In genomic region chr11:114852311-114853173, GRCm38 (mm10) we compare ENCODE assay signal across 8 mouse cellular contexts. TPM values are rescaled to one million over a fixed set of nuclear protein-coding genes. Genes with fewer than 3 reads are reported as not detected.
A peak's percentile ranks its signal among the peaks of the same experiment; 100 is the strongest.
DNase-seq lines count a peak whose midpoint lies in the region; ATAC-seq lines count a peak whose summit lies in the region.

No protein-coding gene starts in this region.

- no peaks in the 10 kb centered on the region for H3K9me3 ChIP-seq in heart, embryonic 14.5 days (ENCODE audit: control insufficient read depth, low read length)
- no peaks in the 10 kb centered on the region for H3K9me3 ChIP-seq in liver, embryonic 12.5 days (replicated peaks)
- no peaks in the 10 kb centered on the region for H3K9me3 ChIP-seq in neural tube, embryonic 12.5 days

- peak overlapping the region; percentile 78 for H3K9ac ChIP-seq in heart, embryonic 14.5 days (ENCODE audit: low read length)
- peak overlapping the region; percentile 59 for H3K9ac ChIP-seq in liver, embryonic 12.5 days
- peak overlapping the region; percentile 61 for H3K9ac ChIP-seq in neural tube, embryonic 12.5 days

- peak overlapping the region; percentile 80 to 83 for H3K27ac ChIP-seq in heart, embryonic 14.5 days (replicated peaks in 1 of 2; ENCODE audit: control insufficient read depth in 1 of 2, insufficient read depth in 1 of 2, low read depth in 2 of 2, low read length in 2 of 2)
- peak overlapping the region; percentile 73 for H3K27ac ChIP-seq in liver, embryonic 12.5 days
- H3K27ac ChIP-seq in neural tube, embryonic 12.5 days, result no peak overlapping the region

- ATAC-seq in frontal cortex, adult (ENCODE audit: low TSS enrichment), result peak; percentile 47; the same call in 1 of the 2 replicates
- no peak for ATAC-seq in heart, embryonic 14.5 days (ENCODE audit: insufficient number of reproducible peaks, insufficient read depth, low FRiP score, low read depth)
- ATAC-seq in liver, embryonic 12.5 days, result no peak
- no peak for ATAC-seq in neural tube, embryonic 12.5 days (ENCODE audit: low FRiP score, low read depth)

- H3K36me3 ChIP-seq in heart, embryonic 14.5 days (ENCODE audit: control insufficient read depth, insufficient read depth, low read length), result no peaks in the 10 kb centered on the region
- no peaks in the 10 kb centered on the region for H3K36me3 ChIP-seq in liver, embryonic 12.5 days
- no peaks in the 10 kb centered on the region for H3K36me3 ChIP-seq in neural tube, embryonic 12.5 days

- H3K4me2 ChIP-seq in heart, embryonic 14.5 days (ENCODE audit: low read length), result peak overlapping the region; percentile 95
- peak overlapping the region; percentile 77 for H3K4me2 ChIP-seq in liver, embryonic 12.5 days
- peak overlapping the region; percentile 79 for H3K4me2 ChIP-seq in neural tube, embryonic 12.5 days (replicated peaks)

- H3K27me3 ChIP-seq in heart, embryonic 14.5 days (ENCODE audit: control insufficient read depth, insufficient read depth, low read length), result peaks cover 4% of the 10 kb centered on the region; the same call in 1 of the 2 replicates
- H3K27me3 ChIP-seq in liver, embryonic 12.5 days (replicated peaks), result peaks cover 73% of the 10 kb centered on the region
- H3K27me3 ChIP-seq in neural tube, embryonic 12.5 days (replicated peaks), result peaks cover 56% of the 10 kb centered on the region

- H3K4me1 ChIP-seq in heart, embryonic 14.5 days (ENCODE audit: control insufficient read depth in 2 of 2, insufficient read depth in 2 of 2, low read length in 2 of 2), result peaks cover 5 to 6% of the 10 kb centered on the region in 2 experiments
- H3K4me1 ChIP-seq in liver, embryonic 12.5 days, result peaks cover 48% of the 10 kb centered on the region
- peaks cover 27% of the 10 kb centered on the region for H3K4me1 ChIP-seq in neural tube, embryonic 12.5 days

- 2% methylated on average over 40 of the region's 40 CpGs for WGBS in heart, embryonic 14.5 days
- WGBS in liver, embryonic 12.5 days (ENCODE audit: insufficient replicate concordance), result 3% methylated on average over 40 of the region's 40 CpGs
- WGBS in neural tube, embryonic 12.5 days, result 1% methylated on average over 40 of the region's 40 CpGs

- DNase-seq in frontal cortex, adult 2 months (ENCODE audit: extremely low spot score in 1 of 2, low spot score in 1 of 2), result no peak
- peak; percentile 51 for DNase-seq in brain, adult 2 months (ENCODE audit: low read depth, low spot score)
- DNase-seq in thymus, postnatal 36 days, result no peak
- DNase-seq in frontal cortex, postnatal 36 days (ENCODE audit: low spot score in 2 of 2), result no peak

- H3K4me3 ChIP-seq in heart, embryonic 14.5 days (ENCODE audit: control insufficient read depth in 1 of 2, insufficient read depth in 1 of 2, low read depth in 1 of 2, low read length in 2 of 2), result peak overlapping the region; percentile 68 to 75
- H3K4me3 ChIP-seq in liver, embryonic 12.5 days, result peak overlapping the region; percentile 57
- peak overlapping the region; percentile 49 for H3K4me3 ChIP-seq in neural tube, embryonic 12.5 days

RNA-seq across cellular contexts. Expression of gene Gprc5c, which starts 1.6 kb away (rescaled TPM):
- polyA plus RNA-seq in frontal cortex, adult 2 months (2012; rRNA removed), result 3.5 and 4.7 TPM in 2 replicates
- polyA plus RNA-seq in heart, embryonic 14.5 days (2014; fragmentation: Nextera tagmentation; extraction: Ambion mirVana), result 15.2 and 18.0 TPM in 2 replicates
- 14.3 TPM in 2 replicates for polyA plus RNA-seq in liver, embryonic 12.5 days (2016; fragmentation: Nextera tagmentation; extraction: Ambion mirVana)
- polyA plus RNA-seq in neural tube, embryonic 12.5 days (2016; fragmentation: Nextera tagmentation; extraction: Ambion mirVana), result 21.6 and 23.9 TPM in 2 replicates

RNA-seq across cellular contexts. Expression of gene Cd300a, which starts 37.3 kb away (rescaled TPM):
- polyA plus RNA-seq in frontal cortex, adult 2 months (2012; rRNA removed), result 0.54 and 0.57 TPM in 2 replicates
- polyA plus RNA-seq in heart, embryonic 14.5 days (2014; fragmentation: Nextera tagmentation; extraction: Ambion mirVana), result 1.1 and 1.4 TPM in 2 replicates
- polyA plus RNA-seq in liver, embryonic 12.5 days (2016; fragmentation: Nextera tagmentation; extraction: Ambion mirVana), result 3.7 and 4.6 TPM in 2 replicates
- 0.74 and 0.87 TPM in 2 replicates for polyA plus RNA-seq in neural tube, embryonic 12.5 days (2016; fragmentation: Nextera tagmentation; extraction: Ambion mirVana)

RNA-seq across cellular contexts. Expression of gene Gpr142, which starts 53.8 kb away (rescaled TPM):
- polyA plus RNA-seq in frontal cortex, adult 2 months (2012; rRNA removed), result 0.08 TPM in 1 of 2 replicates, not detected in the other
- not detected in 2 replicates for polyA plus RNA-seq in heart, embryonic 14.5 days (2014; fragmentation: Nextera tagmentation; extraction: Ambion mirVana)
- not detected in 2 replicates for polyA plus RNA-seq in liver, embryonic 12.5 days (2016; fragmentation: Nextera tagmentation; extraction: Ambion mirVana)
- polyA plus RNA-seq in neural tube, embryonic 12.5 days (2016; fragmentation: Nextera tagmentation; extraction: Ambion mirVana), result not detected in 2 replicates

RNA-seq across cellular contexts. Expression of gene Btbd17, which starts 56.8 kb away (rescaled TPM):
- polyA plus RNA-seq in frontal cortex, adult 2 months (2012; rRNA removed), result 55.1 and 55.7 TPM in 2 replicates
- polyA plus RNA-seq in heart, embryonic 14.5 days (2014; fragmentation: Nextera tagmentation; extraction: Ambion mirVana), result not detected in 2 replicates
- polyA plus RNA-seq in liver, embryonic 12.5 days (2016; fragmentation: Nextera tagmentation; extraction: Ambion mirVana), result not detected in 2 replicates
- 48.5 and 51.2 TPM in 2 replicates for polyA plus RNA-seq in neural tube, embryonic 12.5 days (2016; fragmentation: Nextera tagmentation; extraction: Ambion mirVana)
